In genomic region chr5:129886271-129886670, GRCm38 (mm10) we compare ENCODE assay signal across 8 mouse cellular contexts. TPM values are rescaled to one million over a fixed set of nuclear protein-coding genes. Genes with fewer than 3 reads are reported as not detected.
DNase-seq lines count a peak whose midpoint lies in the region; ATAC-seq and TF ChIP-seq lines count a peak whose summit lies in the region.

No protein-coding gene starts in this region.

- H3K4me2 ChIP-seq in heart, embryonic 13.5 days: peak overlapping the region; percentile 95
- H3K4me2 ChIP-seq in limb, embryonic 14.5 days (replicated peaks; ENCODE audit: low read depth, low read length, severe bottlenecking): peak overlapping the region; percentile 82
- H3K4me2 ChIP-seq in stomach, embryonic 15.5 days: peak overlapping the region; percentile 65

- 23% methylated on average over 10 of the region's 10 CpGs for WGBS in heart, embryonic 13.5 days
- WGBS in forebrain, embryonic 10.5 days: 56% methylated on average over 10 of the region's 10 CpGs
- 35% methylated on average over 10 of the region's 10 CpGs for WGBS in limb, embryonic 14.5 days
- WGBS in stomach, embryonic 15.5 days: 28% methylated on average over 10 of the region's 10 CpGs

- no peak for DNase-seq in heart, postnatal 25 days (ENCODE audit: low spot score)
- DNase-seq in MEL-GATA-1-ER (ENCODE audit: extremely low read depth, low read depth): peak; percentile 56
- DNase-seq in forebrain, embryonic 10.5 days (ENCODE audit: extremely low spot score, low spot score): no peak
- no peak for DNase-seq in limb, embryonic 14.5 days (ENCODE audit: low spot score)
- DNase-seq in right cerebral cortex, postnatal 4 days: no peak
- DNase-seq in layer of hippocampus, adult 9-11 months: no peak

- intact Hi-C loops in heart, postnatal 25 days (cut with DNase I): loop anchor here (2.0 kb wide), 1 partner anchor 215 kb away; the partner anchor contains the start of gene Zfp11

- H3K4me1 ChIP-seq in heart, embryonic 13.5 days: peaks cover 20% of the 10 kb centered on the region
- H3K4me1 ChIP-seq in forebrain, embryonic 10.5 days: peaks cover 18% of the 10 kb centered on the region
- H3K4me1 ChIP-seq in limb, embryonic 14.5 days (ENCODE audit: control insufficient read depth, insufficient read depth, low read length): peaks cover 7% of the 10 kb centered on the region; the same call in 1 of the 2 replicates
- 0 out of 2 replicates have a peak, but pooled peaks cover 7% of the 10 kb centered on the region for H3K4me1 ChIP-seq in stomach, embryonic 15.5 days

- peak overlapping the region; percentile 95 for H3K27ac ChIP-seq in heart, embryonic 13.5 days (replicated peaks)
- H3K27ac ChIP-seq in forebrain, embryonic 10.5 days: peak overlapping the region; percentile 95
- H3K27ac ChIP-seq in limb, embryonic 14.5 days (replicated peaks; ENCODE audit: low read depth, low read length): no peak overlapping the region
- H3K27ac ChIP-seq in stomach, embryonic 15.5 days: peak overlapping the region; percentile 97; the same call in 1 of the 2 replicates

- TF ChIP-seq POLR2A in limb, embryonic 14.5 days (IDR thresholded peaks at IDR 0.05; ENCODE audit: borderline replicate concordance, extremely low read depth, insufficient read depth, insufficient read length): no peak

- no peaks in the 10 kb centered on the region for H3K27me3 ChIP-seq in heart, embryonic 13.5 days (replicated peaks)
- no peaks in the 10 kb centered on the region for H3K27me3 ChIP-seq in forebrain, embryonic 10.5 days (ENCODE audit: poor library complexity, severe bottlenecking)
- no peaks in the 10 kb centered on the region for H3K27me3 ChIP-seq in limb, embryonic 14.5 days (ENCODE audit: control insufficient read depth, insufficient read depth, low read length)
- no peaks in the 10 kb centered on the region for H3K27me3 ChIP-seq in stomach, embryonic 15.5 days (replicated peaks)

- ATAC-seq in heart, embryonic 13.5 days (ENCODE audit: extremely low read depth, insufficient number of reproducible peaks, low FRiP score, low TSS enrichment): no peak
- no peak for ATAC-seq in limb, embryonic 14.5 days (ENCODE audit: low FRiP score, low read depth)
- no peak for ATAC-seq in stomach, embryonic 15.5 days (ENCODE audit: insufficient read depth, low FRiP score, low read depth)

- H3K4me3 ChIP-seq in heart, embryonic 13.5 days: peak overlapping the region; percentile 69
- peak overlapping the region; percentile 92 for H3K4me3 ChIP-seq in forebrain, embryonic 10.5 days
- peak overlapping the region; percentile 81 for H3K4me3 ChIP-seq in limb, embryonic 14.5 days (replicated peaks; ENCODE audit: low read length)
- H3K4me3 ChIP-seq in stomach, embryonic 15.5 days (replicated peaks): peak overlapping the region; percentile 86

- H3K9ac ChIP-seq in heart, embryonic 13.5 days: peak overlapping the region; percentile 87
- peak overlapping the region; percentile 88 for H3K9ac ChIP-seq in limb, embryonic 14.5 days (ENCODE audit: low read depth, low read length, severe bottlenecking)
- H3K9ac ChIP-seq in stomach, embryonic 15.5 days: peak overlapping the region; percentile 71; the same call in 1 of the 2 replicates

- H3K36me3 ChIP-seq in heart, embryonic 13.5 days: peaks cover 35% of the 10 kb centered on the region
- peaks cover 41% of the 10 kb centered on the region for H3K36me3 ChIP-seq in forebrain, embryonic 10.5 days (replicated peaks)
- H3K36me3 ChIP-seq in limb, embryonic 14.5 days (ENCODE audit: control insufficient read depth, insufficient read depth, low read length): peaks cover 24% of the 10 kb centered on the region
- H3K36me3 ChIP-seq in stomach, embryonic 15.5 days: peaks cover 16% of the 10 kb centered on the region

- no peaks in the 10 kb centered on the region for H3K9me3 ChIP-seq in heart, embryonic 13.5 days
- no peaks in the 10 kb centered on the region for H3K9me3 ChIP-seq in forebrain, embryonic 10.5 days
- no peaks in the 10 kb centered on the region for H3K9me3 ChIP-seq in limb, embryonic 14.5 days (ENCODE audit: control insufficient read depth, low read length)
- no peaks in the 10 kb centered on the region for H3K9me3 ChIP-seq in stomach, embryonic 15.5 days

RNA-seq across cellular contexts. Expression of gene Chchd2, which starts 1.0 kb away (rescaled TPM):
- polyA plus RNA-seq in heart, embryonic 13.5 days (2015; fragmentation: Nextera tagmentation; extraction: Ambion mirVana): 837 and 1,007 TPM in 2 replicates
- total RNA-seq in heart, postnatal 25 days (2021): 1,000 to 10,000 TPM; 1,029 to 1,056 TPM
- 1,073 and 1,078 TPM in 2 replicates for polyA plus RNA-seq in forebrain, embryonic 10.5 days (2016; fragmentation: Nextera tagmentation; extraction: Ambion mirVana)
- polyA plus RNA-seq in limb, embryonic 14.5 days (2012; rRNA removed): 773 and 1,133 TPM in 2 replicates
- 901 and 959 TPM in 2 replicates for polyA plus RNA-seq in limb, embryonic 14.5 days (2014; fragmentation: Nextera tagmentation; extraction: Ambion mirVana)
- polyA plus RNA-seq in stomach, embryonic 15.5 days (2015; fragmentation: Nextera tagmentation; extraction: Ambion mirVana): 880 and 948 TPM in 2 replicates

RNA-seq across cellular contexts. Expression of gene Zbed5, which starts 9.3 kb away (rescaled TPM):
- 3.3 and 3.9 TPM in 2 replicates for polyA plus RNA-seq in heart, embryonic 13.5 days (2015; fragmentation: Nextera tagmentation; extraction: Ambion mirVana)
- total RNA-seq in heart, postnatal 25 days (2021): under 1 TPM; 0.21 to 0.31 TPM
- polyA plus RNA-seq in forebrain, embryonic 10.5 days (2016; fragmentation: Nextera tagmentation; extraction: Ambion mirVana): 5.6 and 5.8 TPM in 2 replicates
- polyA plus RNA-seq in limb, embryonic 14.5 days (2012; rRNA removed): 8.8 and 9.1 TPM in 2 replicates
- polyA plus RNA-seq in limb, embryonic 14.5 days (2014; fragmentation: Nextera tagmentation; extraction: Ambion mirVana): 8.2 and 8.4 TPM in 2 replicates
- 3.1 and 3.5 TPM in 2 replicates for polyA plus RNA-seq in stomach, embryonic 15.5 days (2015; fragmentation: Nextera tagmentation; extraction: Ambion mirVana)

RNA-seq across cellular contexts. Expression of gene Phkg1, which starts 12.1 kb away (rescaled TPM):
- polyA plus RNA-seq in heart, embryonic 13.5 days (2015; fragmentation: Nextera tagmentation; extraction: Ambion mirVana): 0.76 and 1.4 TPM in 2 replicates
- 10 to 100 TPM; 16.1 to 18.4 TPM for total RNA-seq in heart, postnatal 25 days (2021)
- polyA plus RNA-seq in forebrain, embryonic 10.5 days (2016; fragmentation: Nextera tagmentation; extraction: Ambion mirVana): 0.15 and 0.26 TPM in 2 replicates
- polyA plus RNA-seq in limb, embryonic 14.5 days (2012; rRNA removed): 0.29 and 0.40 TPM in 2 replicates
- 0.21 TPM in 1 of 2 replicates, not detected in the other for polyA plus RNA-seq in limb, embryonic 14.5 days (2014; fragmentation: Nextera tagmentation; extraction: Ambion mirVana)
- 0.09 and 0.10 TPM in 2 replicates for polyA plus RNA-seq in stomach, embryonic 15.5 days (2015; fragmentation: Nextera tagmentation; extraction: Ambion mirVana)

RNA-seq across cellular contexts. Expression of gene Nupr1l, which starts 22.1 kb away (rescaled TPM):
- polyA plus RNA-seq in heart, embryonic 13.5 days (2015; fragmentation: Nextera tagmentation; extraction: Ambion mirVana): 1.6 and 1.7 TPM in 2 replicates
- total RNA-seq in heart, postnatal 25 days (2021): 1 to 10 TPM; 1.1 to 1.5 TPM
- polyA plus RNA-seq in forebrain, embryonic 10.5 days (2016; fragmentation: Nextera tagmentation; extraction: Ambion mirVana): 3.3 and 4.9 TPM in 2 replicates
- polyA plus RNA-seq in limb, embryonic 14.5 days (2012; rRNA removed): 4.3 and 4.5 TPM in 2 replicates
- 2.6 and 3.1 TPM in 2 replicates for polyA plus RNA-seq in limb, embryonic 14.5 days (2014; fragmentation: Nextera tagmentation; extraction: Ambion mirVana)
- 2.7 and 3.2 TPM in 2 replicates for polyA plus RNA-seq in stomach, embryonic 15.5 days (2015; fragmentation: Nextera tagmentation; extraction: Ambion mirVana)

RNA-seq across cellular contexts. Expression of gene Sumf2, which starts 39.5 kb away (rescaled TPM):
- polyA plus RNA-seq in heart, embryonic 13.5 days (2015; fragmentation: Nextera tagmentation; extraction: Ambion mirVana): 26.8 and 28.7 TPM in 2 replicates
- total RNA-seq in heart, postnatal 25 days (2021): 10 to 100 TPM; 10.0 to 12.2 TPM
- polyA plus RNA-seq in forebrain, embryonic 10.5 days (2016; fragmentation: Nextera tagmentation; extraction: Ambion mirVana): 42.2 and 46.3 TPM in 2 replicates
- 50.1 and 55.9 TPM in 2 replicates for polyA plus RNA-seq in limb, embryonic 14.5 days (2012; rRNA removed)
- 53.8 and 61.3 TPM in 2 replicates for polyA plus RNA-seq in limb, embryonic 14.5 days (2014; fragmentation: Nextera tagmentation; extraction: Ambion mirVana)
- polyA plus RNA-seq in stomach, embryonic 15.5 days (2015; fragmentation: Nextera tagmentation; extraction: Ambion mirVana): 40.1 and 44.1 TPM in 2 replicates
